Mouse (Mus musculus): ENCODE measurements around the gene Tll1. TPM values are rescaled to one million over a fixed set of nuclear protein-coding genes. Genes with fewer than 3 reads are reported as not detected.
"Not testable (repeated sequence)": the region's sequence is repeated elsewhere in the genome, so short reads cannot be mapped to it uniquely, and the experiment has no call there.

The Tll1 gene
- polyA plus RNA-seq, 1 experiment from 2014 or later = 0.08 TPM

GRCm38 (mm10) chr8:64048556-64048955 is 157.5 kb downstream of the Tll1 start:
- Histone ChIP-seq H3K4me2 (no peak overlapping the region), H3K9ac (no peak overlapping the region), H3K9me3 (replicated peaks) (no peaks in the 10 kb centered on the region), H3K27ac (no peak overlapping the region), H3K4me3 (replicated peaks) (no peak overlapping the region), H3K36me3 (no peaks in the 10 kb centered on the region), H3K4me1 (replicated peaks) (no peaks in the 10 kb centered on the region), H3K27me3 (no peaks in the 10 kb centered on the region)
- ATAC-seq (ENCODE audit: low read depth) (no peak), DNase-seq (no peak)
- WGBS (ENCODE audit: insufficient replicate concordance) = 75% methylated on average over 3 of the region's 3 CpGs

- Histone ChIP-seq H3K27me3 (no peaks in the 10 kb centered on the region), H3K27ac (no peak overlapping the region), H3K4me1 (replicated peaks) (no peaks in the 10 kb centered on the region), H3K4me3 (replicated peaks) (no peak overlapping the region), H3K9ac (no peak overlapping the region), H3K9me3 (replicated peaks) (no peaks in the 10 kb centered on the region), H3K4me2 (no peak overlapping the region), H3K36me3 (no peaks in the 10 kb centered on the region)
- DNase-seq (no peak), ATAC-seq (ENCODE audit: low read depth) (no peak)
- WGBS (ENCODE audit: insufficient replicate concordance) = 65% methylated on average over 9 of the region's 9 CpGs
These were observed 158.0 kb downstream of the Tll1 start for GRCm38 (mm10) chr8:64047963-64048505.

GRCm38 (mm10) chr8:64041303-64041884 is 164.7 kb downstream of the Tll1 start:
- Histone ChIP-seq H3K4me3 (replicated peaks) (no peak overlapping the region), H3K36me3 (no peaks in the 10 kb centered on the region), H3K9ac (no peak overlapping the region), H3K27me3 (no peaks in the 10 kb centered on the region), H3K27ac (no peak overlapping the region), H3K4me1 (replicated peaks) (no peaks in the 10 kb centered on the region), H3K9me3 (replicated peaks) (no peaks in the 10 kb centered on the region), H3K4me2 (no peak overlapping the region)
- DNase-seq = no peak
- WGBS (ENCODE audit: insufficient replicate concordance) = 8% methylated on average over 6 of the region's 6 CpGs
- ATAC-seq (ENCODE audit: low read depth) = no peak

- Histone ChIP-seq H3K9ac (no peak overlapping the region), H3K4me1 (replicated peaks) (no peaks in the 10 kb centered on the region), H3K27ac (no peak overlapping the region), H3K36me3 (no peaks in the 10 kb centered on the region), H3K27me3 (no peaks in the 10 kb centered on the region), H3K9me3 (replicated peaks) (no peaks in the 10 kb centered on the region), H3K4me2 (no peak overlapping the region), H3K4me3 (replicated peaks) (no peak overlapping the region)
- ATAC-seq (ENCODE audit: low read depth) (no peak), DNase-seq (no peak)
- 69% methylated on average over 4 of the region's 4 CpGs for WGBS (ENCODE audit: insufficient replicate concordance)
These were observed 175.2 kb downstream of the Tll1 start for GRCm38 (mm10) chr8:64030672-64031385.

GRCm38 (mm10) chr8:64030081-64030480 is 176.0 kb downstream of the Tll1 start:
- DNase-seq = no peak
- Histone ChIP-seq H3K27ac (no peak overlapping the region), H3K27me3 (no peaks in the 10 kb centered on the region), H3K9me3 (replicated peaks) (no peaks in the 10 kb centered on the region), H3K9ac (no peak overlapping the region), H3K4me2 (no peak overlapping the region), H3K36me3 (no peaks in the 10 kb centered on the region), H3K4me1 (replicated peaks) (no peaks in the 10 kb centered on the region), H3K4me3 (replicated peaks) (no peak overlapping the region)
- no peak for ATAC-seq (ENCODE audit: low read depth)

- no peak overlapping the region for H3K4me3 ChIP-seq (replicated peaks)
- H3K36me3 ChIP-seq = no peaks in the 10 kb centered on the region
- DNase-seq (no peak), ATAC-seq (ENCODE audit: low read depth) (no peak)
- H3K27ac ChIP-seq = no peak overlapping the region
- WGBS (ENCODE audit: insufficient replicate concordance) = 75% methylated on average over 3 of the region's 3 CpGs
- no peak overlapping the region for H3K4me2 ChIP-seq
- H3K4me1 ChIP-seq (replicated peaks) = no peaks in the 10 kb centered on the region
- H3K27me3 ChIP-seq = no peaks in the 10 kb centered on the region
- no peak overlapping the region for H3K9ac ChIP-seq
- H3K9me3 ChIP-seq (replicated peaks) = no peaks in the 10 kb centered on the region
These were observed 176.5 kb downstream of the Tll1 start for GRCm38 (mm10) chr8:64029525-64029924.

GRCm38 (mm10) chr8:64024359-64024758 is 181.7 kb downstream of the Tll1 start:
- H3K4me1 ChIP-seq (replicated peaks) = no peaks in the 10 kb centered on the region
- H3K27ac ChIP-seq = no peak overlapping the region
- no peak overlapping the region for H3K4me3 ChIP-seq (replicated peaks)
- 58% methylated on average over 5 of the region's 5 CpGs for WGBS (ENCODE audit: insufficient replicate concordance)
- no peaks in the 10 kb centered on the region for H3K27me3 ChIP-seq
- H3K9ac ChIP-seq = no peak overlapping the region
- H3K4me2 ChIP-seq = no peak overlapping the region
- DNase-seq = no peak
- ATAC-seq (ENCODE audit: low read depth) = no peak
- no peaks in the 10 kb centered on the region for H3K36me3 ChIP-seq
- H3K9me3 ChIP-seq (replicated peaks) = no peaks in the 10 kb centered on the region

GRCm38 (mm10) chr8:64023579-64023978 is 182.5 kb downstream of the Tll1 start:
- DNase-seq (no peak), ATAC-seq (ENCODE audit: low read depth) (no peak)
- H3K4me2 ChIP-seq = no peak overlapping the region
- no peak overlapping the region for H3K4me3 ChIP-seq (replicated peaks)
- no peaks in the 10 kb centered on the region for H3K9me3 ChIP-seq (replicated peaks)
- no peaks in the 10 kb centered on the region for H3K27me3 ChIP-seq
- H3K9ac ChIP-seq = no peak overlapping the region
- 35% methylated on average over 5 of the region's 5 CpGs for WGBS (ENCODE audit: insufficient replicate concordance)
- no peaks in the 10 kb centered on the region for H3K36me3 ChIP-seq
- H3K27ac ChIP-seq = no peak overlapping the region
- no peaks in the 10 kb centered on the region for H3K4me1 ChIP-seq (replicated peaks)

GRCm38 (mm10) chr8:64023027-64023426 is 183.0 kb downstream of the Tll1 start:
- Histone ChIP-seq H3K4me1 (replicated peaks) (no peaks in the 10 kb centered on the region), H3K9me3 (replicated peaks) (no peaks in the 10 kb centered on the region), H3K27me3 (no peaks in the 10 kb centered on the region), H3K9ac (no peak overlapping the region), H3K4me3 (replicated peaks) (no peak overlapping the region), H3K4me2 (no peak overlapping the region), H3K36me3 (no peaks in the 10 kb centered on the region), H3K27ac (no peak overlapping the region)
- DNase-seq (no peak), ATAC-seq (ENCODE audit: low read depth) (no peak)
- 73% methylated on average over 2 of the region's 2 CpGs for WGBS (ENCODE audit: insufficient replicate concordance)

GRCm38 (mm10) chr8:63970612-63971391 is 235.3 kb downstream of the Tll1 start:
- H3K9me3 ChIP-seq (replicated peaks); H3K4me3 ChIP-seq (replicated peaks); DNase-seq; H3K4me2 ChIP-seq; H3K9ac ChIP-seq; H3K27me3 ChIP-seq; H3K4me1 ChIP-seq (replicated peaks); H3K36me3 ChIP-seq; ATAC-seq (ENCODE audit: low read depth); H3K27ac ChIP-seq: not testable (repeated sequence)
- 47% methylated on average over 9 of the region's 9 CpGs for WGBS (ENCODE audit: insufficient replicate concordance)

Data from liver, embryonic 13.5 days (tissue).